Comparison of ENCODE assay signal across 16 mouse cellular contexts in the genomic region with DNA sequence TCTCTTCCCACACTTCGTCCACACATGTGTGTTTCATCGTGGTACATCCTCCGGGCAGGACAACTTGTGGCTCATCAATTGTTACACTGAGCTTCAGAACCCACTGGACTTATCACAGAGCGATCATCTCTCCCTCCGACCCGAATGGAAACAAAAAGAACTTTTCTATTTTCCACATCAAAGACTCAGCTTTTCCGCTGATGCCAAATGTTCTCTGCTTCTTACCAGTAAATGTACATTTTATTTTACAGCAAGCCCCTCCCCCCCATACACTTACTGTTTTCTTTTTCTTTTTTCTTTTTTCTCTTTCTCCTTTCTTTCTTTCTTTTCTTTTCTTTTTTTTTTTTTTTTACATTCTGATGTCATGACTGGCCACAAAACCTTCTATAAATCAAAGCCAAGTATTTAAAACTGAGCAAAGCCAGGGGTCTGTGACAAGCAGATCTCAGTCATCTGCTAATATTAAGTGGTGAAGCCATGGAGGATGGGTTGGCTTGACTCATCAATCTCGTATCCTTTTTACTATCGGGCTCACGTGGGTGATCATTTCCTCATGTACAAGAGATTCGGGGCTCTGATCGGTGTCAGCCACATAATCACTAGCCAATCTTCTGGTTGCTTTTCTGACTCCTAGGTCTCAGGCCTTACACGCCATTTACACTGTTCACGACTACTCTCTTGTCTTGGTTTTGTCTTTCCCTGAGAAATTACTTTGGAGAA.
DNase-seq lines count a peak whose midpoint lies in the region; ATAC-seq lines count a peak whose summit lies in the region.
"Had no signal": no experiment of that assay in that cellular context is flagged by ENCODE, and none has a peak within 500 bp of the region (broad histone marks: within the 10 kb centered on the region; RNA-seq: fewer than 3 reads in every experiment).

No protein-coding gene starts in this region.

- no peak overlapping the region for H3K27ac ChIP-seq in forebrain, embryonic 14.5 days (ENCODE audit: low read depth, low read length)
- H3K27ac ChIP-seq: left cerebral cortex, adult 2 months had no signal

- H3K27me3 ChIP-seq in forebrain, embryonic 14.5 days (replicated peaks; ENCODE audit: control insufficient read depth, insufficient read depth, low read length), result no peaks in the 10 kb centered on the region
- H3K27me3 ChIP-seq: Patski had no signal

- no peak for ATAC-seq in forebrain, embryonic 14.5 days
- ATAC-seq: intestine, postnatal 0 days; Patski had no signal

- peak; percentile 7 for DNase-seq in thymus, postnatal 25 days
- no peak for DNase-seq in thymus, postnatal 14 days
- DNase-seq in forebrain, embryonic 14.5 days (ENCODE audit: low spot score), result no peak
- DNase-seq in induced T-regulatory cell, adult 2 months (ENCODE audit: low read depth), result peak; percentile 79
- DNase-seq in spleen, postnatal 4 days (ENCODE audit: low spot score in 2 of 2), result no peak
- no peak for DNase-seq in layer of hippocampus, adult 11-12 months (ENCODE audit: low spot score)
- no peak for DNase-seq in cerebellum, adult 18-20 months
- DNase-seq: cerebellum, adult 11-12 months; embryo, embryonic 11 days; heart, adult 18-20 months; heart, postnatal 10 days; kidney, postnatal 14 days; lung, postnatal 4 days had no signal

- no peak overlapping the region for H3K9ac ChIP-seq in forebrain, embryonic 14.5 days (ENCODE audit: low read length)

- H3K36me3 ChIP-seq in forebrain, embryonic 14.5 days (ENCODE audit: control insufficient read depth, insufficient read depth, low read length), result no peaks in the 10 kb centered on the region

- peaks cover 12% of the 10 kb centered on the region for H3K4me1 ChIP-seq in forebrain, embryonic 14.5 days (ENCODE audit: control insufficient read depth, insufficient read depth, low read length)

- peak overlapping the region; percentile 30; the same call in 1 of the 2 replicates for H3K4me2 ChIP-seq in forebrain, embryonic 14.5 days (ENCODE audit: low read length)

- WGBS in forebrain, embryonic 14.5 days, result 65% methylated on average over 14 of the region's 14 CpGs

- no peak overlapping the region for H3K4me3 ChIP-seq in forebrain, embryonic 14.5 days (ENCODE audit: low read depth, low read length)
- H3K4me3 ChIP-seq: left cerebral cortex, adult 2 months had no signal

- H3K9me3 ChIP-seq in forebrain, embryonic 14.5 days (replicated peaks; ENCODE audit: control insufficient read depth, low read length), result no peaks in the 10 kb centered on the region

Comparison
In these comparisons a context has a peak if more than half of its experiments do, and no peak if none do; other contexts are left out.
1. DNase-seq: peak in thymus, postnatal 25 days (single experiment) and induced T-regulatory cell, adult 2 months (single experiment); none in thymus, postnatal 14 days (single experiment), forebrain, embryonic 14.5 days (single experiment), spleen, postnatal 4 days (0 of 2), layer of hippocampus, adult 11-12 months (single experiment) and cerebellum, adult 18-20 months (0 of 2).